Mouse (Mus musculus): ENCODE results near the gene Krt78. TPM values are rescaled to one million over a fixed set of nuclear protein-coding genes. Genes with fewer than 3 reads are reported as not detected.
A peak's percentile ranks its signal among the peaks of the same experiment; 100 is the strongest.
"Not testable (repeated sequence)": the region's sequence is repeated elsewhere in the genome, so short reads cannot be mapped to it uniquely, and the experiment has no call there.

Krt78 gene
- not detected for total RNA-seq (2022)

DNA sequence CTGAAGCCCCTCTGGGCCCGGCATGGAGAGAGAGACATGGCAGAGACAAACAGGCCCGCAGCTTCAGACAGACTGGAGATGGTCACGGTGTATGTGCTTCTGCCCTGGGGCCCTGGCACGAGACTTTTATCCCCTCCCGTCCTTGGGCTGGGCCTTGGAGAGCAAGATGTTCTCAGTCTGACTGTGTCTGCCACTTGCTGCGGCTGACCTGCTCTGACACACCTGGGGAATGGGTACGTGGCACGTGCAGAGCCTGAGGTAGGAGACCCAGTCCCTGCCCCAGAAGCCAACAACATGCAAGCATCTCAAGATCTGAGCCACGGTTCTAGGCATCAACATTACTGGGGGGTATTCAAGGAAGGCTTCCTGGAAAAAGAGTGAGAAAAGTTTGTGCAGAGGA lies at the start of gene Krt78:
Krt78 (minus strand) TSS at position 101 of the 400 bp plus-strand sequence.
- DNase-seq, result no peak

DNA sequence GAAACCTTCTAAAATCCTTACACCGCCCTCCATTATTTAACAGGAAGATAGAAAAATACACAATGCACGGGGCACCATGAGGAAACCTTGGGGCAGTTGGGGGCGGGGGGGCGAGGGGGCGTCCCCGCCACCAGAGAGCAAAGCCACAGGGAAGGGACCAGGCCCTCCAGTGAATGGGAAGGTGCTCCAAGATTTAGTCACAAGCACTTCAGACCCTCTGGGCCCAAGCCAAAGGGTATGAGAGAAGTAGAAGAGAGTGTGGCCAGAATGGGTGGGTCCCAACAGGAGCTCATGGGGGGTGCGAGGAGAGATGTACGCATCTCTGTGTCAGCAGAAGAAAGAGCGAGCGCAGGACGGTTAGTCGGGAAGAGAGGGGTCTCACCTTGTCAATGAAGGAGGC lies 49.4 kb upstream of the Krt78 start:
- no peak for DNase-seq

DNA sequence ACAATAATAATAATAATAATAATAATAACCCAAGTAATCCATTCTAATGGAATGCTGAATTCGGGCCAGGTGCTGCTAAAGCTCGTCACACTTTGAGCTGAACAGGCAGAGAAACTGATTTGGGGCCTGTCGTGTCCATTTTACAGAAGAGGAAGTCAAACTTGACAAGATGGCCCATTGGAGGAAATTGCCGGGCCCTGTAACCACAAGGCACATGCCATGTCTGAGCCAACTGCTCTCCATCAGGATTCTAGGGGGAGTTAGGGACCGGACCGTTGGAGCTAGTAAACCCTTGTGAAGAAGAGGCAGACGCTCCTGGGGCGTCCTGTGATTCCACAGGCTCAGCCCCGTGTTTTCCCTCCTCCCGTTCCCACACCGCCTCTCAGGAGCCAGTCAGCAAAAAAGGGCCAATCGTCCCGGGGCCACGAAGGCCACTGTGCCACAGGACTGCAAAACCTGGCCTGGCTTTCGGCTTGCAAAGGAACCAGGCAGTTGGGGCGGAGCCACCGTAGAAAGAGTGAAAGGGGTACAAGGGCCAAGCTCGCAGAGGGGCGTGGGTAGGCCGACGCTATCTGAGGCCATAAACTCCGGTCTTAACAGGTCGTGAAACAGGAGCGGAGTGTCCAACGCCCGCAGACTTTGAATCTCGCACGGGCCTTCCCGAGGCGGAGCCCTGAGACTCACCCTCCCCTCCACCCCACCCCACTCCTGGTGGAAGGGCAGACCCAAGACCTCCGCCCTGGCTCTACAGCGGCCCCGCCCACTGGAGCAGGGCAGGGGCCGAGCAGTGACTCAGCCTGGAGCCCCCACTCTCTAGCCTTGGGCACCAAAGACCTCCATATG lies 48.8 kb upstream of the Krt78 start:
- DNase-seq, result peak; percentile 65

DNA sequence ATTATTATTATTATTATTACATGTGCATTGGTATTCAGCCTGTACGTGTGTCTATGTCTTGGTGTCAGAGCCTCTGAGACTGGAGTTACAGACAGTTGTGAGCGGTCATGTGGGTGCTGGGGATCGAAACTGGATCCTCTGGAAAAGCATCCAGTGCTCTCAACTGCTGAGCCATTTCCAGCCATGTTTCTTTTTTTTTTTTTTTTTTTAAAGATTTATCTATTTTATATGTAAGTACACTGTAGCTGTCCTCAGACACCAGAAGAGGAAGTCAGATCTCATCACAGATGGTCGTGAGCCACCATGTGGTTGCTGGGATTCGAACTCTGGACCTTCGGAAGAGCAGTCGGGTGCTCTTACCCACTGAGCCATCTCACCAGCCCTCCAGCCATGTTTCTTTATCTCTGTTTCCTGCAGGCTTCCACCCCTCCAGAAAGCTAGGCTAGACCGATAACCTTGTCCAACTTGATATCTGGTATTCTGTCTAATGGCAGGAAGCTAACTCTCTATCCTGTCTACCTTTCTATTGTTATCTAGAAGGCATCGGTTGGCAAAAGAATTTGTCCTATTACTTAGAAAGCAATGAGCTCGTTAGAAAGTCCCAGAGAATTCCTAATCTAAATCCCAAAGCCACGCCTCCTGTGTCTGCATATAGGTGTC lies 45.7 kb upstream of the Krt78 start:
- no peak for DNase-seq

DNA sequence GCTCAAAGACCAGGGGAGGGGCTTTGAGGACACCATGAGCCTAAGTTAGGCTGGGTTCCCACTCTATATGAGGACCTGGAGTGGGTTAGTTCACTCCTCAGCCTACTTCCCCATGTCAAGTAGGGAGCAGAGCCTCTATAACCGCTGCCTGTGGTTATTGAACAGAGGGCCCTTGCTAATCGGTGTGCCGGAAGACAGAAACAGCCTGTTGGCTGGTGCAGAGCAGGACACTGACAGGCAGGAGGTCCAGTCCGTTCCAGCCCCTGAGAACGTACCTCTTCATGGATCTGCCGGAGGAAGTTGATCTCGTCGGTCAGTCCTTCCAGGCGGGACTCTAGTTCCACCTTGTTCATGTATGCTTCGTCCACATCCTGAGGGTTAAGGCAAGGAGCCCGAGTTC lies 45.1 kb upstream of the Krt78 start:
- no peak for DNase-seq

DNA sequence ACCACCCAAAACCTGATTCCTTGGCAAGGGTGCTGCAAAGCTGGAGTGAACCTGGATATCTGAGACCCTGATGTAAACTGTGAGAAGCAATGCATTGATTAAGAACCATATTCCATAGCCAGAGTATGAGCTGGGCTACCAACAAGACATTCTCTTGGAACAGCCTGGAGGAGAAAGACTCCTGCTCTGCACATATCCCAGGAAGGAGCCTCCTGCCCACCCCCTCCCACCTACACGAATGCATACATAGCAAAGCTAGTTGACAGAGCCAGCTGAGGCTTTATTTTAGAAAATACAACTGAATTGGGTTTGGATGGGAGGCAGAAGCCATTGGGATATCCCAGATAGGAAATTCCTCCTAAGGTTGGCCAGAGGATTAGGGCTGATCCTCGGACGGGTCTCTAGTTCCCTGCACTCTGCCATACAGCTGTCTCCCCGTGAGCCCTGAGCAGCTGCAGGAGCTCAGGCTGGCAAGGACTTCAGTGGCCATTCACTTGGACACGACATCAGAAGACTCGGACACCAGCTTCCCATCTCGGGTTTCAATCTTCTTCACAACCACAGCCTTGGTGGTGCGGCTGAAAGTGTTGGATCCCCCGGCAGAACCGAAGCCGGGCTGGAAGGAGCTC lies 42.5 kb upstream of the Krt78 start:
- DNase-seq, result not testable (repeated sequence)

DNA sequence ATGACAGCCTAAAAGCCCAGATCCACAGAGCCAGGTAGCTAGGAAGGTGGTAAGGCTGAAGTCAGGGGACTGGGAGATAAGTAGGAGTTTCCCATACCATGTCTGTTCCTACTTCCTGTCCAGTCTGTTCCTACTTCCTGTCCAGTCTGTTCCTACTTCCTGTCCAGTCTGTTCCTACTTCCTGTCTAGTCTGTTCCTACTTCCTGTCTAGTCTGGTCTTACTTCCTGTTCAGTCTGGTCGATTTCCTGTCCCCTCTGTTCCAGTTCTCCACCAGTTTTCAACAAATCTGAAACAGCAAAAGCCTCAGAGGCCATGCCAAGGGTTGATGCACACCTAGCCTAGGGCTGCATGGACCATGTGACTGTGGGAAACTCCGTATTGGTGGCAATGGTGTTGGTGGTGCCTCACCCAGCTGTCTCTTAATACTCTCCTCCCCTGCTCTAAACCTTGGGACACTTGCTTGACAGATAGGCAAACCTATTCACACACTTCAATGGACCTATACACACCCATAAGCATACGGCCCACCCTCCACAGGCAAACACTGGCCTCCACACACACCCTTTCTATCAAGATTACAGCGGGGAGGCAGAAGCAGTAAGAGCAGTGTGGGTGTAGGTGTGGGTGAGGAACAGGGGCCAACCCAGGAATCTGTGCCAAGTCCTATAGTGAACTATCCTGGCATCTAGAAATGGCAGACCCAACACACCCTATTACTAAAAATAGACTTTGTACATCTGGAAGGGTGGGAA lies 41.6 kb upstream of the Krt78 start:
- no peak for DNase-seq

DNA sequence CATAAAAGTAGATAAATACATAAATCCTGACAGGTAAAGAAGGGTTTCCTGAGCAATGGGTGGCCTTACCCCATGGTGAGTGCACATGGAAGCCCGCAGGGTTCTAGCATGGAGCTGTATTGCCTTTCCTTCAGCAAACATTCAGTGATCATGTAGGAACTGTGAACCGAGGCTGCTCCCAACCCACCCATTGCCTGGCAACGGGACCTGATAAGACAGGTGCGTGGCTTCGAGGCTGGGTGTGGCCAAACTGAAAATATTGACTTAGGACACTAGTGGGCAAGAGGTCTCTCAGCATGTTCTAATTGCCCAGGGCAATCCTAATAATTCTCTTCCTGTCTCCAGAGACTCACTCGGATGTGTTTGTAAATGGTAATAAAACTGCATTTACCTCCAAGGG lies 40.3 kb upstream of the Krt78 start:
- no peak for DNase-seq

DNA sequence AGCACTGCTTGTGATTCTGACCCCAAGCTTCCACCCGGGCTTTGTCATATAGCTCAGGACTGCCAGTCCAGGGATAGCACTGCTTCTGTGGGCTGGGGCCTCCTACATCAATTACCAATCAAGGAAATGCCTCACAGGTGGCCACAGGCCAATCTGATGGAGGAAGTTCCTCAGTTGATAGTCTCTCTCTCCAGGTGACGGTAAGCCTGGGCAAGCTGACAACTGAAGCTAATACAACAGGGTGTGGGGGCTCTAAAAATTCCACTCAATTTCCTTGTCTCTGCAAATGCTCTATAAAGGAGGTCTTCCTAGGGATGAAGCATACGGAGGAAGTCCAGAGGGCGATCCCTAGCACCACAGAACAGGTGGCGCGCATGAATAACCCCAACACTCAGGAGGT lies 36.9 kb upstream of the Krt78 start:
- no peak for DNase-seq

DNA sequence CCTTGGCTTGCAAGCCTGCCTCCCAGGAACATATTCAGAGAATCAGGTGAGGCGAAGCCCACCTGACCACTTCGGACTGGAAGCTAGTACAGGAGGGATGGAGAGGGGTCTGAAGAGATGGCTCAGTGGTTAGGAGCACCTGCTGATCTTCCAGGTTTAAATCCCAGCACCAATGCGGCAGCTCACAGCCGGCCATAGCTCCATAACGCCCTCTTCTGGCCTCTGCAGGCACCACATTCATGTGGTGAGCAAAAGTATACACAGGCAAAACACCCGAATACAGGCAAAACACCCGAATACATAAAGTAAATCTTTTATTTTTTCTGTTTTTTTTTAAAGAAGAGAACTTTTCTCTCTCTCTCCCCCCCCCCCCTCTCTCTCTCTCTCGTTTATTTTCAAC lies 34.6 kb upstream of the Krt78 start:
- DNase-seq, result no peak

DNA sequence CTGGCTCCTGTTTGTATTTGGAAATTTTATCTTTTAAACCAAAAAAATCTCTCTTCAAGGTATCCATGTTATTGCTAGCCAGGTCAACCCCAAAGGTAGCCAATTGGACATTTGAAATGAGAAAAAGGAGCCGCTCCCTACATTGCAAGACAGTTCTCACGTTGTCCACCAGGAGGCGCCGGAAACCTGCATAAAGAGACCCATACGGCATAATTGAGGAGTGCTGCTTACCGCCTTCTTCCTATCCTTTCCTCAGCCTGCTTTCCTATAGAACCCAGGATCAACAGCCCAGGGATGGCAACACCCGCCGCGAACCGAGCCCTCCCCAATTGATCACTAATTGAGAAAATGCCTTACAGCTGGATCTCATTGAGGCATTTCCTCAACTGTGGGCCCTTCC lies 34.0 kb upstream of the Krt78 start:
- DNase-seq, result peak; percentile 61

DNA sequence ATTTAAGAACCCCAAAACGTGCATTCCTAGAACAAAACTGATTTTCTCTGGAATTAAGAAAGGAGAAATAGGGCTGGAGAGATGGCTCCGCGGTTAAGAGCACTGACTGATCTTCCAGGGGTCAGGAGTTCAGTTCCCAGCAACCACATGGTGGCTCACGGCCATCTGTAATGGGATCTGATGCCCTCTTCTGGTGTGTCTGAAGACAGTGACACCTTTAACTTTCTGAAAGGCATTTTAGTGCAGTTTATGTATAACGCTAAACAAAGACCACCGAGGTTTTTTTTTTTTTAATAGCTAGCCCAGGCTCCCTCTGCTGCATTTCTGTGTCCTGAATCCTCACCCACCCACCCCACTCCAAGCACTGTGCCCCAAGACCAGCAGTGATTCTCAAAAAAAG lies 30.7 kb upstream of the Krt78 start:
- DNase-seq, result no peak

DNA sequence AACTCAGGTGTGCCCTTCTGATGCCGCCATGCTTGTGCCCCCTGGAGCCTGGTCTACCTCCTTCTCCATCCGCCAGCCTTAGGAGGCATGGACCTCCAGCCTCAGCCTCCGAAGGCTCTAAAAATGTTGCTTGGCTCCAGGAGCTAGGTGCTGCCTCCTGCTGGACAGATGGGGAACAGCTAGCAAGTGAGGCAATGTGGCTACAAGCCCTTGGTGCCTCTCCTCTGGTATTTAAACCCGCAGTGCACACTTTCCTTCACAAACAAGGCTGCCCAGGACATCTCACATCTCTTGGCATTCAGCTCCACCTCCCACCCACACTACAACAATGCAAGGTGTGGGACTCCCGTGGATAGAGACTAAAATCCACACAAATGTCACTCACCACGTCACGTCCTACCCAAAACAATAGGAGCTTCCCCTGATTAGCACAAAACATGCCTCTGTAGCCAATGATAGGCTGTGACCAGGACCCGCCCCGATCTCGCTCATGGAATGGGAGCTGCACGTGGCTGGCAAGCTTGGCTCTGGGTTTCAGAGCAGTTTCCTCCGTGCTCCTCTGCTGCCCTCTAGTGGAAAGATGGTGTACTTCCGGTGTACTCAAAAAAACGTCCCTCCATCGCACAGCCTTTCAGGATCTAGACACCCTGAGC lies 30.0 kb upstream of the Krt78 start:
- DNase-seq, result peak; percentile 87

DNA sequence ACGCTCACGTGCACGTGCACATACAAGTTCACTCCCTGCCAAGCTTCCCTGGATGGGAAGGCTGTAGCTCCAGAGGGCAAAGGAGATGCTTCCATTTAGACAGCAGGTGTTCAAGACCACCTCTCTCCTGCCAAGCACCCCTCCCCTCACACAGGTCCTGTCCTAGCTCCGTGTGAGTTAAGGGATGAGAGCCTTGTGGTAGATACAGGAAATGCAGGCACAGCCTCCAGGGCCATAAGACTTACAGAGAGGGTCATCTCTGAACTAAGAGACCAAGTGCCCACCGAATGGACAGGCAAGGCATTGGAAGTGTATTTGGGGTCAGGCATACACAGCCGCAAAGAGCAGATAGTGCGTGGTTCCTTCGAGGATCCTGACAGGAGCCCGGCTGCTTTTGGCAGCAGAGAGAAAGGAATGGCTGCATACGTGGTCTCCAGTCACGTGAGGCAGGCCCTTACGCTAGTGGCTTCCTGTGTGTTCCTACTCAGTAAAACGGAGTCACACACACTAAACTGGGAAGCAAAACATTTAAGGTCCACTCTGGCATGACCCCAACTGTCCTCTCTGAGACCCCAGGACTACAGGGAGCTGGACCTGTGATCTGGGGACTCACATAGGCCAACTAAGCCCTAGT lies 29.3 kb upstream of the Krt78 start:
- DNase-seq, result no peak

DNA sequence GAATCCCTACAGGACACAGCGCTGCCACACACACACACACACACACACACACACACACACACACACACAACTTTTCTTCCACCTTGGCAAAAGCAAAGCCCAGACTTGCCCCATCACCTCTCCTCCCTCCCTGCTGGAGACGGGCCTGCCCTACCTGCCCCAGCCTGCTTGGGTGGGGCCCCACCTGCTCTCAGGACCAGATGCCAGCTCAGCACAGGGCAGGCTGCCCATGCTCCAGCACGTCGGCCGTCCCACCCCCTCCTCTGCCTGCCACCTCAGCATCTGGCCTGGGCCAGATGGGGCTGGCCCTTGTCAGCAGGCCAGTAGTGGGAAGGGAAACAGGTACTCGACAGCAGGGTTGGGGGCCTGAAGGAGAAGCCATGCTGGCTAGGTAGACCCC lies 26.8 kb upstream of the Krt78 start:
- no peak for DNase-seq

DNA sequence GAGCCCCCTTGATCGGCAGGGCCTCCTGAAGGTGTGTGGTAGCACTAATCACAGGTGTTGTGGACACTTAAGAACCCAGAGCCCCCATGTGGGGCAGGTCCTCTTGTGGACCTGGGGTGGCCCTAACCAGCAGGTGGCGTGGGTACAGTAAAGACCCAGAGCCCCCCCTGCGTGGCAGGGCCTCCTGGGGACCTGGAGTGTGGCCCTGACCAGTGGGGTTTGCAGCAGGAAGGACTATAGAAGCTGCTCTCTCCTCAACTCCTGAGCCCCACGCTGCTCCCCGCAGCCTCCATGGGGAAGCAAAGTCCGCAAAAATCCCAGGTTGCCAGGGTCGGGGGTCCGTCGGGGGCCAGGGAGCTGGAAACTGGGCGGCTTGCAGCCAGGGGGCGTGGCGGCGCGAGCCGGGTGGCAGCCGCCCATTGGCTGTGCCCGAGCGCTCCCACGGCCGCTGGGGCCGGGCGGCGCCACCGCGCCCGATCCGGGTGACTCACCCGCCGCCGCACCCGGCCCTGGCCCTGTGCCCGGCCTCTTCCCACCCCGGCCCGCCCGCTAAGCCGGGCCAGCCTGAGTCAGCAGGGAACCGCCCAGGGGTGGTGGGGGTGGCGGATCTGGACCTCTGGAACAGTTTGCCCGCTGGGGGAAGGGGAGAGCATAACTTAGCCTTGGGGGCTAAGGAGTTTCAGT lies 23.1 kb upstream of the Krt78 start:
- peak; percentile 90 for DNase-seq

DNA sequence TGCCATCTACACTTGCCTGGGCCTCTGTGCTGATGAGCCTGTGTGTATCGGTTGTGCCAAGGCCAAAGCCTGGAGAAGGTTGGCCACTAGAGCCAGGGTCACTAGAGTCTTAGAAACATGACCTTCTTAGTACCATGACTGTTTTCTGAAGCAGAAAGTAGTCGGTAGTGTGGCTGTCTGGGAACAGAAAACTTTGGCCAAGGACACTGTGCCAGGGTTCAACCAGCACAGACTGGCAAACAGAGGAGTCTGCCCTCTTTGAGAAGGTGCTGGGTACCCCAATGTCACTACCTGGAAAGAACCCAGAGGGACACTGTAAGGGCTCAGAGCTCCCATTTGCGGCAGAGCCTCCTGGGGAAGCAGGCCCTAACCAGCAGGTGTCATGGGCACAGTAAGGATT lies 22.6 kb upstream of the Krt78 start:
- DNase-seq, result peak; percentile 58

DNA sequence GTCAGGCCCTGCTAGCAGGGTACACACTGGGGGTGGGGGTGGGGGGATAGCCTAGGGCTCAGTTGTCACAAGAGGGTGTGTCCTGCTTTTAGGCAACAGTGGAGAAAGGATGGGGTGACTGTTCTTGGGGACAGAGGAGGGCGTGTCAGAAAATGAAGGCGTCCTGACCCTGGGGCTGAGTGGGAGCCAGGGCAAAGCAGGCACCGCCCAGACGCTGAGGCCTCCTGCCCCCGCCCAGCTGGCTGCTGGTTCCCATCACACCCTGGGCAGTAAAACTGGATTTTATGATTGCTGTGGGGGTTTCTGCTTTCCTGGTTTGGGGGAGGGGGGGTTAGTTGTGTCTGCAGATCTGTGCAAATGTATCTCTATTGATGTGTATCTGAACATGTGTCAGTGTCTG lies 21.9 kb upstream of the Krt78 start:
- no peak for DNase-seq

DNA sequence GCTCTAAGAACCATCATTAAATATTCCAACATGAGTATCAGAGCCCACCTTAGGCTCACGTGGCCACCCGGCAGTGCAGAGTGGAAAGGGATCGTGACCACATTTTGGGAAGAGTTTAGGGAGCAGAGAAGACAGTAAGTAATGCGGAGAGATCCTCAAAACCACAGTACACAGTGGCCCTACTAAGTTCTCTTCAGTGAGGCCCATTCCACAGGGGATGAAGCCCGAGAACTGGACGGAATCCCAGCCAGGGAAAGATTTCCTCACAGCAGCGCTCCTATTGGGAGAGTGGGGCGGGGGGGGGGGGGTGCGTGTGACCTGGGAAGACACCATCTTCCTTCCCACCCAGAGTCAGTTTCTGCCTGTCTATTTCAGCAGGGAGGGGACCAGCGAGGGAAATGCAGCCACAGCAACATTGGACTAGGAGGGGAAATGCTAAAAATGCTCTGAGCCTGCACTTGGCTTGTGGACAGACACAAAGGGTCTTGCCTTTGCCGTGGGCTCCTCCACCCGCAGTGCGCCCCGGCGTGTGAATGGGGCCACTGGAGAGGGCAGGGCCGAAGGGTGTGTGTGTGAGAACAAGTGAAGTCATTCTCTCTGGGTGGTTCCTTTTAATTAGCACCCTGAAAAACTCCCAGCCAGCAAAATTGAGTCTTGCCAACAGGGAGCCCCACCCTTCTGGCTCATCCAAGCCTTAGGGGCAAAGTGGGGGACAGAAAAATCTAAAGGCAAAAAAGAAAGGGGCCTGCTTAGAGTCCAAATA lies 20.2 kb upstream of the Krt78 start:
- no peak for DNase-seq

DNA sequence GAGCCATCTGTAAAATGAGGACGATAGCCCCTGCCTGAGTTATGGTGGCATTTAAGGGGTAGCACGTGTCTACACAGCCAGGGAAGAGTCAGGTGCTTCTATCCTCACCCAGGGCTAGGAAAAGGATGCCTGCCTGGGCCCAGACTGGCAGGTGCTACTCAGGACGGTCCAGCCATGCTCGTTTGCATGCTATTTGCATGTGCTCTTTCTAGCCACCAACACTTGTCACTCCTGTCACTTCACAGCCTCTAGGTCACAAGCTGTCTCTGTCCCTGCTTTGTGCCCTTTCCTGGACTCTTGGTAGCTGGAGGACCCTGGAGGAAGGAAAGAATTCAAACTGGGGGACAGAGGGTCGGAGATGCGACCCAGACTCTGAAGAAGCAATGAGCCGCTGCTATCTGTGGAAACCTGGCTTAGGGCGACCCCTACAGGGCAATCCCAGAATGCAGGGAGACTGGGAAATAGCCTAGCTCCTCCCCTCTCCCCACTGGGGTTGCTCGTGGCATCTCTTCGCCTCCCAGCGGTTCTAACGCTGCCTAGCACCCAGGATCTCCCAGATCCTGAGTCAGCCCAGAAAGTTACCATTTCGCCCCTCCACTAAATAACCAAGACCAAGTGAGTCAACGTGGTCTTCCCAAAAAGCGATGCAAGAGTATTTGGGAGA lies 19.5 kb upstream of the Krt78 start:
- peak; percentile 86 for DNase-seq

Data from adrenal gland, adult 8-10 months (tissue).